Mouse (Mus musculus): ENCODE measurements at regions not wholly inside any gene's neighbourhood (a gene's known extent, or its start where the extent isn't known, plus 50 kb on each side); places are given as distances from the start of the nearest gene placed in this dataset.

- Histone ChIP-seq H3K4me2 (replicated peaks; ENCODE audit: low read depth, low read length) (no peak overlapping the region), H3K9ac (replicated peaks; ENCODE audit: low read depth, low read length) (no peak overlapping the region), H3K36me3 (ENCODE audit: control insufficient read depth, insufficient read depth, low read length) (no peaks in the 10 kb centered on the region), H3K9me3 (ENCODE audit: control insufficient read depth, low read depth, low read length) (no peaks in the 10 kb centered on the region), H3K27ac (ENCODE audit: low read length) (no peak overlapping the region), H3K27me3 (ENCODE audit: control insufficient read depth, insufficient read depth, low read length) (no peaks in the 10 kb centered on the region), H3K4me1 (ENCODE audit: control insufficient read depth, insufficient read depth, low read length) (no peaks in the 10 kb centered on the region), H3K4me3 (ENCODE audit: low read depth, low read length) (no peak overlapping the region)
- no peak for ATAC-seq (ENCODE audit: insufficient number of reproducible peaks, insufficient read depth, low FRiP score, low read depth)
- 43% methylated on average over 7 of the region's 7 CpGs for WGBS
Observed at GRCm38 (mm10) chr6:84481205-84481604, 112.5 kb downstream of the Cyp26b1 start.

GRCm38 (mm10) chr6:84477072-84477471 lies 116.6 kb downstream of the Cyp26b1 start:
- Histone ChIP-seq H3K27me3 (ENCODE audit: control insufficient read depth, insufficient read depth, low read length) (no peaks in the 10 kb centered on the region), H3K9me3 (ENCODE audit: control insufficient read depth, low read depth, low read length) (no peaks in the 10 kb centered on the region), H3K9ac (replicated peaks; ENCODE audit: low read depth, low read length) (no peak overlapping the region), H3K4me2 (replicated peaks; ENCODE audit: low read depth, low read length) (no peak overlapping the region), H3K36me3 (ENCODE audit: control insufficient read depth, insufficient read depth, low read length) (no peaks in the 10 kb centered on the region), H3K4me3 (ENCODE audit: low read depth, low read length) (no peak overlapping the region), H3K4me1 (ENCODE audit: control insufficient read depth, insufficient read depth, low read length) (no peaks in the 10 kb centered on the region), H3K27ac (ENCODE audit: low read length) (no peak overlapping the region)
- no peak for ATAC-seq (ENCODE audit: insufficient number of reproducible peaks, insufficient read depth, low FRiP score, low read depth)
- WGBS: 36% methylated on average over 6 of the region's 6 CpGs

GRCm38 (mm10) chr6:84476466-84476865 lies 117.2 kb downstream of the Cyp26b1 start:
- H3K9ac ChIP-seq (replicated peaks; ENCODE audit: low read depth, low read length): no peak overlapping the region
- H3K27me3 ChIP-seq (ENCODE audit: control insufficient read depth, insufficient read depth, low read length): no peaks in the 10 kb centered on the region
- 40% methylated on average over 9 of the region's 9 CpGs for WGBS
- H3K4me3 ChIP-seq (ENCODE audit: low read depth, low read length): no peak overlapping the region
- H3K27ac ChIP-seq (ENCODE audit: low read length): no peak overlapping the region
- no peak for ATAC-seq (ENCODE audit: insufficient number of reproducible peaks, insufficient read depth, low FRiP score, low read depth)
- no peaks in the 10 kb centered on the region for H3K36me3 ChIP-seq (ENCODE audit: control insufficient read depth, insufficient read depth, low read length)
- no peak overlapping the region for H3K4me2 ChIP-seq (replicated peaks; ENCODE audit: low read depth, low read length)
- H3K9me3 ChIP-seq (ENCODE audit: control insufficient read depth, low read depth, low read length): no peaks in the 10 kb centered on the region
- no peaks in the 10 kb centered on the region for H3K4me1 ChIP-seq (ENCODE audit: control insufficient read depth, insufficient read depth, low read length)

- H3K4me3 ChIP-seq (ENCODE audit: low read depth, low read length): no peak overlapping the region
- H3K27ac ChIP-seq (ENCODE audit: low read length): no peak overlapping the region
- H3K4me2 ChIP-seq (replicated peaks; ENCODE audit: low read depth, low read length): no peak overlapping the region
- no peaks in the 10 kb centered on the region for H3K4me1 ChIP-seq (ENCODE audit: control insufficient read depth, insufficient read depth, low read length)
- no peak overlapping the region for H3K9ac ChIP-seq (replicated peaks; ENCODE audit: low read depth, low read length)
- ATAC-seq (ENCODE audit: insufficient number of reproducible peaks, insufficient read depth, low FRiP score, low read depth): no peak
- H3K9me3 ChIP-seq (ENCODE audit: control insufficient read depth, low read depth, low read length): no peaks in the 10 kb centered on the region
- no peaks in the 10 kb centered on the region for H3K27me3 ChIP-seq (ENCODE audit: control insufficient read depth, insufficient read depth, low read length)
- H3K36me3 ChIP-seq (ENCODE audit: control insufficient read depth, insufficient read depth, low read length): no peaks in the 10 kb centered on the region
Observed at GRCm38 (mm10) chr6:84474835-84475234, 118.9 kb downstream of the Cyp26b1 start.

GRCm38 (mm10) chr6:84473171-84473570 lies 120.5 kb downstream of the Cyp26b1 start:
- Histone ChIP-seq H3K36me3 (ENCODE audit: control insufficient read depth, insufficient read depth, low read length) (no peaks in the 10 kb centered on the region), H3K4me1 (ENCODE audit: control insufficient read depth, insufficient read depth, low read length) (no peaks in the 10 kb centered on the region), H3K9me3 (ENCODE audit: control insufficient read depth, low read depth, low read length) (no peaks in the 10 kb centered on the region), H3K27me3 (ENCODE audit: control insufficient read depth, insufficient read depth, low read length) (no peaks in the 10 kb centered on the region), H3K9ac (replicated peaks; ENCODE audit: low read depth, low read length) (no peak overlapping the region), H3K4me2 (replicated peaks; ENCODE audit: low read depth, low read length) (no peak overlapping the region), H3K4me3 (ENCODE audit: low read depth, low read length) (no peak overlapping the region), H3K27ac (ENCODE audit: low read length) (no peak overlapping the region)
- 0 out of 2 replicates have a peak, but pooled peaks have one; percentile 14 for ATAC-seq (ENCODE audit: insufficient number of reproducible peaks, insufficient read depth, low FRiP score, low read depth)
- 66% methylated on average over 3 of the region's 3 CpGs for WGBS

DNA sequence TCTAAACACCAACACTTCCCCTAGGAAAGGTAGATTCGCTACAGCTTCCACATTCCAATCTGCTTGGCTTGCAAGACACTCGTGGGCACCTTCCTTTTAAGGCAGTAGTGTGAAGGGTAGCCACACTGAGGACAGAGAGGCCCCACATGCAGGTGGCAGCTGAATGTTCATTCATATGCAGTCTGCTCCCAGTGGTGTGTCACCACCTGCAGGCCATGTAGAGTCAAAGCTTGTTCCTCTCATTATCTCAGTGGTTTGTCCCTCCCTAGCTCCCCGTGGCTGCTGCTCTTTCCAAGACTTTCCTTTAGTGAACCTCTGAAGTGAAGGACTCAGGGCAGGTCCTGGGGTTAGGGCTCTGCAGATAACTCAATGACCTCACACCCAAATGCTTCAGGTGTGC lies 121.4 kb downstream of the Cyp26b1 start:
- no peak overlapping the region for H3K9ac ChIP-seq (replicated peaks; ENCODE audit: low read depth, low read length)
- no peaks in the 10 kb centered on the region for H3K36me3 ChIP-seq (ENCODE audit: control insufficient read depth, insufficient read depth, low read length)
- H3K4me1 ChIP-seq (ENCODE audit: control insufficient read depth, insufficient read depth, low read length): no peaks in the 10 kb centered on the region
- WGBS: 38% methylated on average over 3 of the region's 3 CpGs
- no peaks in the 10 kb centered on the region for H3K9me3 ChIP-seq (ENCODE audit: control insufficient read depth, low read depth, low read length)
- H3K27ac ChIP-seq (ENCODE audit: low read length): no peak overlapping the region
- ATAC-seq (ENCODE audit: insufficient number of reproducible peaks, insufficient read depth, low FRiP score, low read depth): no peak
- no peaks in the 10 kb centered on the region for H3K27me3 ChIP-seq (ENCODE audit: control insufficient read depth, insufficient read depth, low read length)
- H3K4me3 ChIP-seq (ENCODE audit: low read depth, low read length): no peak overlapping the region
- no peak overlapping the region for H3K4me2 ChIP-seq (replicated peaks; ENCODE audit: low read depth, low read length)

DNA sequence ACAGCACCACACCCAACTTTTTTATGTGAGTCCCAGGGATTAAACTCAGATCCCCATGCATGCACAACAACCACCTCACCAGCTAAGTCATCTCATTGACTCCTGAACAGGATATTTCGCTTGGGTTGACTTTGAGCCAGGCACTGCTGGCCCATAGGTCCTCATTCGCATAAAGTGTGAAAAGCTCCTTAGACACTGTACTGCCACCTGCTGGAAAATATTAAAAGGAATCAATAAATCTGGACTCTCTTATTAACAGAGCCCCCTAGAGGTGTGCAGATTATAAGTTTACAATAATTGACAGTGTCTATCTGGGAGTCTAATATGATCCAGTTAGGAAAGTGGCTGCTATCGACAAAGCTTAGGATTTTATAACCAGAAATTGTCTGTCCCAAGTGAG lies 126.4 kb downstream of the Cyp26b1 start:
- H3K4me3 ChIP-seq (ENCODE audit: low read depth, low read length): no peak overlapping the region
- H3K9ac ChIP-seq (replicated peaks; ENCODE audit: low read depth, low read length): no peak overlapping the region
- H3K27ac ChIP-seq (ENCODE audit: low read length): no peak overlapping the region
- WGBS: 89% methylated on average over 3 of the region's 3 CpGs
- H3K36me3 ChIP-seq (ENCODE audit: control insufficient read depth, insufficient read depth, low read length): no peaks in the 10 kb centered on the region
- H3K27me3 ChIP-seq (ENCODE audit: control insufficient read depth, insufficient read depth, low read length): no peaks in the 10 kb centered on the region
- no peaks in the 10 kb centered on the region for H3K9me3 ChIP-seq (ENCODE audit: control insufficient read depth, low read depth, low read length)
- H3K4me1 ChIP-seq (ENCODE audit: control insufficient read depth, insufficient read depth, low read length): no peaks in the 10 kb centered on the region
- ATAC-seq (ENCODE audit: insufficient number of reproducible peaks, insufficient read depth, low FRiP score, low read depth): no peak
- H3K4me2 ChIP-seq (replicated peaks; ENCODE audit: low read depth, low read length): no peak overlapping the region

GRCm38 (mm10) chr6:84466223-84466622 lies 127.5 kb downstream of the Cyp26b1 start:
- no peak for ATAC-seq (ENCODE audit: insufficient number of reproducible peaks, insufficient read depth, low FRiP score, low read depth)
- Histone ChIP-seq H3K4me2 (replicated peaks; ENCODE audit: low read depth, low read length) (no peak overlapping the region), H3K27me3 (ENCODE audit: control insufficient read depth, insufficient read depth, low read length) (no peaks in the 10 kb centered on the region), H3K36me3 (ENCODE audit: control insufficient read depth, insufficient read depth, low read length) (no peaks in the 10 kb centered on the region), H3K9ac (replicated peaks; ENCODE audit: low read depth, low read length) (no peak overlapping the region), H3K9me3 (ENCODE audit: control insufficient read depth, low read depth, low read length) (no peaks in the 10 kb centered on the region), H3K27ac (ENCODE audit: low read length) (no peak overlapping the region), H3K4me3 (ENCODE audit: low read depth, low read length) (no peak overlapping the region), H3K4me1 (ENCODE audit: control insufficient read depth, insufficient read depth, low read length) (no peaks in the 10 kb centered on the region)
- WGBS: 63% methylated on average over 7 of the region's 7 CpGs

DNA sequence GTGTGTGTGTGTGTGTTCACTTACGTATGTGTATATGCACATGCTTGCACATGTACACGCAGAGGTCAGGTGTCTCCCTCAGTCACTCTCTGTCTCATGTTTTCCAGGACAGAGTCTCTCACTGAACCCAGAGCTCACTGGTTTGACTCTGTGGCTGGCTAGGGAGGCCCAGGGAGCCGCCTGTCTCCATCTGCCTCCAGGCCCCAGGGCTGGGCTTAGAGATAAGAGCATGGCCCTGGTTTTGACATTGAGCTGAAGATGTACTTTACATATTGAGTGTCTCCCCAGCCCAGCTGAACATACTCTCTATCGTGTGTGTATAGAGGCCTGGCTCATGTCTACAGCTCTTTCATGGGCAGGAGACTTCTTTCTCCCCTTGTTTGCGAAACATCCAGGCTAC lies 128.1 kb downstream of the Cyp26b1 start:
- no peak overlapping the region for H3K4me3 ChIP-seq (ENCODE audit: low read depth, low read length)
- 78% methylated on average over 5 of the region's 5 CpGs for WGBS
- no peaks in the 10 kb centered on the region for H3K36me3 ChIP-seq (ENCODE audit: control insufficient read depth, insufficient read depth, low read length)
- H3K27me3 ChIP-seq (ENCODE audit: control insufficient read depth, insufficient read depth, low read length): no peaks in the 10 kb centered on the region
- H3K4me1 ChIP-seq (ENCODE audit: control insufficient read depth, insufficient read depth, low read length): no peaks in the 10 kb centered on the region
- no peak for ATAC-seq (ENCODE audit: insufficient number of reproducible peaks, insufficient read depth, low FRiP score, low read depth)
- H3K27ac ChIP-seq (ENCODE audit: low read length): no peak overlapping the region
- no peak overlapping the region for H3K4me2 ChIP-seq (replicated peaks; ENCODE audit: low read depth, low read length)
- no peak overlapping the region for H3K9ac ChIP-seq (replicated peaks; ENCODE audit: low read depth, low read length)
- H3K9me3 ChIP-seq (ENCODE audit: control insufficient read depth, low read depth, low read length): no peaks in the 10 kb centered on the region
